Mouse (Mus musculus) limb, embryonic 14.5 days (tissue): ENCODE measurements around the gene Maml3. TPM values are rescaled to one million over a fixed set of nuclear protein-coding genes. Genes with fewer than 3 reads are reported as not detected.
A peak's percentile ranks its signal among the peaks of the same experiment; 100 is the strongest.

ENCODE experiments used
- ATAC-seq: fragments of 200-750 bp; cut with Nextera tagmentation; 2 replicates; pipeline ENCODE4 v1.8.0; 2017; ENCODE audit warnings: low read depth, moderate number of reproducible peaks, moderate TSS enrichment; ENCODE audit not compliant: low FRiP score
- DNase-seq: peaks from one replicate; pipeline ENCODE4 v3.0.0-alpha.2; 2015; ENCODE audit warnings: low spot score
- H3K27ac ChIP-seq: fragments of 300-500 bp; sonication (generic); replicated peaks from 2 replicates; pipeline ENCODE4 v1.5.1; 2014; ENCODE audit warnings: low read depth, mild to moderate bottlenecking, low read length, moderate library complexity, mixed read lengths
- H3K27me3 ChIP-seq: fragments of 300-500 bp; sonication (generic); 2 replicates; pipeline ENCODE4 v1.6.1; 2014; ENCODE audit warnings: low read length, mixed read lengths; ENCODE audit not compliant: control insufficient read depth, insufficient read depth
- H3K36me3 ChIP-seq: fragments of 300-500 bp; sonication (generic); 2 replicates; pipeline ENCODE4 v1.6.1; 2014; ENCODE audit warnings: mild to moderate bottlenecking, low read length, moderate library complexity, mixed read lengths; ENCODE audit not compliant: control insufficient read depth, insufficient read depth
- H3K4me1 ChIP-seq: fragments of 300-500 bp; sonication (generic); 2 replicates; pipeline ENCODE4 v1.6.1; 2014; ENCODE audit warnings: antibody characterized with exemption, low read length, mixed read lengths; ENCODE audit not compliant: control insufficient read depth, insufficient read depth
- H3K4me2 ChIP-seq: fragments of 300-500 bp; sonication (generic); replicated peaks from 2 replicates; pipeline ENCODE4 v1.6.1; 2014; ENCODE audit warnings: low read depth, mild to moderate bottlenecking, low read length, moderate library complexity; ENCODE audit not compliant: severe bottlenecking
- H3K4me3 ChIP-seq: fragments of 300-500 bp; sonication (generic); replicated peaks from 2 replicates; pipeline ENCODE4 v1.5.1; 2014; ENCODE audit warnings: low read length
- H3K9ac ChIP-seq: fragments of 300-500 bp; sonication (generic); 2 replicates; pipeline ENCODE4 v1.6.1; 2014; ENCODE audit warnings: mild to moderate bottlenecking, low read depth, low read length, moderate library complexity; ENCODE audit not compliant: severe bottlenecking
- H3K9me3 ChIP-seq: fragments of 300-500 bp; sonication (generic); 2 replicates; pipeline ENCODE4 v1.6.1; 2016; ENCODE audit warnings: low read length; ENCODE audit not compliant: control insufficient read depth
- POLR2A ChIP-seq: fragments of 200-500 bp; IDR thresholded peaks from 2 replicates; pipeline ENCODE4 v1.8.0; 2012; ENCODE audit warnings: inconsistent platforms, mild to moderate bottlenecking, moderate library complexity, borderline replicate concordance; ENCODE audit not compliant: insufficient read depth, insufficient read length; ENCODE audit errors: extremely low read depth
- WGBS: fragments of 180-500 bp; shearing (Covaris S2); extraction: QIAGEN DNeasy Blood & Tissue Kit; methylation state at CpG from one replicate; pipeline ENCODE4 v1.1.7; 2014; 5-methylcytosine and 5-hydroxymethylcytosine counted together
- polyA plus RNA-seq, 2 experiments: library from polyadenylated mRNA; depleted of rRNA in 1 of 2; stranded (reverse) in 1 of 2; unstranded in 1 of 2; fragments of >200 nt; fragmentation: Nextera tagmentation in 1 of 2; extraction: Ambion mirVana in 1 of 2; gene quantifications; 2 replicates each; pipeline versions ENCODE4 v1.2.1 to v1.2.3; 2012 to 2014

Maml3 gene
- polyA plus RNA-seq, 2 experiments, result 5.4 to 5.6 TPM

DNA sequence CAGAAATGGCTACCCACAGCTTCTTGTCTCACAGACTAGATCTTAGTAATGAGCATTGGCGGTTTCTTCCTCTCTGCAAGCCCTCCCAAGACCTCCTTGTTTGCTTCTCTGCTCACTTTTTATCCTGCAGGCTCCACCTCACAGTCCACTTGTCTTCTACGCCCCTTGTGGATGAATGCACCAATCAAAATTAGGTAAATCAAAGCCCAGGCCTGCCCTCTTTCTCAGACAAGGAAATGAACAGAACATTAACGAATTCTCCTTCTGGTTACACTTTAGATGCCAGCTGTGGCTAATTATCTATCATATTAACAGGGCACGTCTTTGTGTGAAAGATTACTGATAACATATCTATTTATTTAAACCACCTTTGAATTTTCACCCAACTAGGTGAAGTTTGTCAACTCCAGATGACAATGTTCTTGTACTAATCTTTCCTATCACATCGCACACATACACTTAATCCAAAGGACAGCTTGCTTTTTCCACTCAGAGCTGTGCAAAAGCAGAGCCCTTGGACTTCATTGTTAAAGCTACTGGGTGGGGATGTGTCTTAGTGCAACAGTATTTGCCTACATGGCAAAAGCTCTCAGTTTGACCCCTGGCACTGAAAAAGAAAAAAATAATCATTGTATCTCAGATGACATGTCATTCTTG is 266.1 kb downstream of the Maml3 start:
- Histone ChIP-seq H3K4me2 (no peak overlapping the region), H3K27ac (no peak overlapping the region), H3K27me3 (no peaks in the 10 kb centered on the region), H3K4me1 (no peaks in the 10 kb centered on the region), H3K36me3 (no peaks in the 10 kb centered on the region), H3K9ac (no peak overlapping the region), H3K9me3 (no peaks in the 10 kb centered on the region), H3K4me3 (no peak overlapping the region)
- WGBS, result 57% methylated on average over 5 of the region's 5 CpGs
- no peak for DNase-seq
- no peak for TF ChIP-seq POLR2A
- ATAC-seq, result no peak

GRCm38 (mm10) chr3:51832985-51833384 is 271.9 kb downstream of the Maml3 start:
- H3K9ac ChIP-seq, result no peak overlapping the region
- no peak for TF ChIP-seq POLR2A
- DNase-seq (no peak), ATAC-seq (no peak)
- no peak overlapping the region for H3K27ac ChIP-seq
- H3K36me3 ChIP-seq, result no peaks in the 10 kb centered on the region
- no peaks in the 10 kb centered on the region for H3K27me3 ChIP-seq
- no peaks in the 10 kb centered on the region for H3K4me1 ChIP-seq
- H3K9me3 ChIP-seq, result no peaks in the 10 kb centered on the region
- H3K4me2 ChIP-seq, result no peak overlapping the region
- no peak overlapping the region for H3K4me3 ChIP-seq
- 70% methylated on average over 15 of the region's 15 CpGs for WGBS

GRCm38 (mm10) chr3:51830821-51831429 is 274.0 kb downstream of the Maml3 start:
- H3K27me3 ChIP-seq, result no peaks in the 10 kb centered on the region
- H3K9ac ChIP-seq, result no peak overlapping the region
- no peak for DNase-seq
- H3K27ac ChIP-seq, result no peak overlapping the region
- no peaks in the 10 kb centered on the region for H3K36me3 ChIP-seq
- no peaks in the 10 kb centered on the region for H3K4me1 ChIP-seq
- no peak overlapping the region for H3K4me3 ChIP-seq
- no peak for TF ChIP-seq POLR2A
- no peak for ATAC-seq
- no peaks in the 10 kb centered on the region for H3K9me3 ChIP-seq
- 82% methylated on average over 9 of the region's 9 CpGs for WGBS
- H3K4me2 ChIP-seq, result no peak overlapping the region

DNA sequence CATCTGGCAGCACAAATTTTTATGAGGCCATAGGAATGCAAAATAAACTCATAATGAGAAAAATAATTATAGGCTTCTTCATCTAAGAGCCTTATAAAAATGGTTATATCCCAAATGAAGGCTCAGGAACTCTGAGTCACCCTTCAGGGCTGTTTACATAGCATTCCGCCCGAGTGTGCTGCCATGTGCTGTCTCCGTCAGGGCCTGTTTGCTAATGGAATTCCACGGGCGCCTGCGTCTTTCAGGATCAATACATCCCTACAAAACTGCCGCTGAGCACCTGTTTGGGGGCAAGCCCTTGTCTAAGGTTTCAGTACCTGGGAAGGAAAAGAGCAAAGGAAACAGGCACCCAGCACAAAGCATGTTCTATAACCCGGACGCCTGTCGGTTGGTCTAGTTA is 279.3 kb downstream of the Maml3 start:
- H3K27me3 ChIP-seq, result no peaks in the 10 kb centered on the region
- 41% methylated on average over 10 of the region's 10 CpGs for WGBS
- ATAC-seq, result no peak
- TF ChIP-seq POLR2A, result no peak
- H3K9ac ChIP-seq, result no peak overlapping the region
- no peak overlapping the region for H3K4me2 ChIP-seq
- peak; percentile 21 for DNase-seq
- no peak overlapping the region for H3K27ac ChIP-seq
- no peaks in the 10 kb centered on the region for H3K4me1 ChIP-seq
- no peak overlapping the region for H3K4me3 ChIP-seq
- H3K36me3 ChIP-seq, result no peaks in the 10 kb centered on the region
- no peaks in the 10 kb centered on the region for H3K9me3 ChIP-seq

- Histone ChIP-seq H3K27me3 (no peaks in the 10 kb centered on the region), H3K9ac (no peak overlapping the region), H3K36me3 (no peaks in the 10 kb centered on the region), H3K9me3 (no peaks in the 10 kb centered on the region), H3K4me1 (no peaks in the 10 kb centered on the region), H3K4me2 (no peak overlapping the region), H3K27ac (no peak overlapping the region), H3K4me3 (no peak overlapping the region)
- 94% methylated on average over 9 of the region's 9 CpGs for WGBS
- DNase-seq (no peak), ATAC-seq (no peak)
- TF ChIP-seq POLR2A, result no peak
Observed at GRCm38 (mm10) chr3:51824506-51824905, 280.4 kb downstream of the Maml3 start.
